Mouse (Mus musculus) C3H10T1/2 (cell line): Measurements from ENCODE around the gene Fbln2. TPM values are rescaled to one million over a fixed set of nuclear protein-coding genes. Genes with fewer than 3 reads are reported as not detected.

Experiments used
- polyA plus RNA-seq, 2 experiments: library from polyadenylated mRNA; unstranded; fragments of >200 nt; fragmentation: generic; extraction: Trizol; gene quantifications; one replicate each; pipeline ENCODE4 v1.2.1; 2012; ENCODE audit warnings: missing spikeins in 2 of 2

Fbln2 gene
- 100 to 1,000 TPM in 1 of 2 experiments, 10 to 100 TPM in 1; 56.8 to 258 TPM for polyA plus RNA-seq

DNA sequence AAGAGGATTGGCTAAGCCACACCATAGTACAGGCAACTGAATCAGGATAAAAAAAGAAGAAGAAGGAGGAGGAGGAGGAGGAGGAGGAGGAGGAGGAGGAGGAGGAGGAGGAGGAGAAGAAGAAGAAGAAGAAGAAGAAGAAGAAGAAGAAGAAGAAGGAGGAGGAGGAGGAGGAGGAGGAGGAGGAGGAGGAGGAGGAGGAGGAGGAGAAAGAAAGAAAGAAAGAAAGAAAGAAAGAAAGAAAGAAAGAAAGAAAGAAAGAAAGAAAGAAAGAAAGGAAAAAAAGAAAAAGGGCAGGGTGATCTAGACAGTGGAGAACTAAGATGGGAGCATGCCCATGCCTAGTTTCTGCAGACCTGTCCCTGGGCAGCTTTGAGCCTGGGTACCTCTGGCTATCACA, at the start of gene Fbln2:
TSS of gene Fbln2 (plus strand) at position 301 of the 400 bp plus-strand sequence.

Other genes starting within 250 kb of the Fbln2 start
- 10 to 100 TPM in 1 of 2 experiments, 1 to 10 TPM in 1; 7.6 to 40.3 TPM for gene Iqsec1, start 223.8 kb upstream of the Fbln2 start, polyA plus RNA-seq
- gene Nup210, start 95.6 kb upstream of the Fbln2 start, polyA plus RNA-seq, result under 1 TPM in 1 of 2 experiments, not detected in 1; 0.14 TPM
- gene Hdac11, start 55.8 kb upstream of the Fbln2 start, polyA plus RNA-seq, result 10 to 100 TPM in 1 of 2 experiments, under 1 TPM in 1; 0.63 to 17.1 TPM
- gene Wnt7a, start 198.9 kb downstream of the Fbln2 start, polyA plus RNA-seq, result under 1 TPM; 0.02 to 0.19 TPM